Mouse (Mus musculus) MEL (cell line): ENCODE data around the gene Celf2. TPM values are rescaled to one million over a fixed set of nuclear protein-coding genes. Genes with fewer than 3 reads are reported as not detected.

Experiments
- DNase-seq: peaks from one replicate; pipeline ENCODE4 v3.0.0; 2011; ENCODE audit warnings: low read depth, low spot score
- H3K27ac ChIP-seq: 2 replicates; pipeline ENCODE4 v1.5.1; 2012; ENCODE audit warnings: low read depth, mild to moderate bottlenecking, control low read depth, low read length, moderate library complexity; ENCODE audit not compliant: control insufficient read depth
- H3K27me3 ChIP-seq, 2 experiments: fragments of 150-350 bp in 1 of 2; sonication (generic) in 1 of 2; 2 replicates each; pipeline ENCODE4 v1.6.1; 2012; ENCODE audit warnings: low read length in 2 of 2, mild to moderate bottlenecking in 2 of 2, improper control_type of control experiment in 1 of 2, moderate library complexity in 1 of 2; ENCODE audit not compliant: insufficient read depth in 2 of 2, control insufficient read depth in 1 of 2
- H3K36me3 ChIP-seq, 2 experiments: 2 replicates each; pipeline ENCODE4 v1.6.1; 2012 to 2014; ENCODE audit warnings: low read length in 2 of 2, improper control_type of control experiment in 1 of 2, inconsistent platforms in 1 of 2, mild to moderate bottlenecking in 1 of 2; ENCODE audit not compliant: insufficient read depth in 2 of 2, control insufficient read depth in 1 of 2
- H3K4me1 ChIP-seq, 2 experiments: fragments of 150-350 bp in 1 of 2; sonication (generic) in 1 of 2; 2 replicates each; pipeline ENCODE4 v1.6.1; 2012; ENCODE audit warnings: low read length in 2 of 2, improper control_type of control experiment in 1 of 2, mild to moderate bottlenecking in 1 of 2; ENCODE audit not compliant: insufficient read depth in 2 of 2, control insufficient read depth in 1 of 2
- H3K4me3 ChIP-seq, 2 experiments: fragments of 150-350 bp in 1 of 2; sonication (generic) in 1 of 2; 2 replicates each; pipeline ENCODE4 v1.5.1; 2012; ENCODE audit warnings: low read depth in 2 of 2, low read length in 2 of 2, mild to moderate bottlenecking in 2 of 2, moderate library complexity in 2 of 2, control low read depth in 1 of 2, improper control_type of control experiment in 1 of 2; ENCODE audit not compliant: control insufficient read depth in 1 of 2, insufficient read depth in 1 of 2
- H3K79me2 ChIP-seq: 2 replicates; pipeline ENCODE4 v1.6.1; 2012; ENCODE audit warnings: mild to moderate bottlenecking, low read length, moderate library complexity; ENCODE audit not compliant: control insufficient read depth, poor library complexity, insufficient read depth
- H3K9ac ChIP-seq: 2 replicates; pipeline ENCODE4 v1.6.1; 2012; ENCODE audit warnings: low read depth, mild to moderate bottlenecking, control low read depth, low read length, moderate library complexity; ENCODE audit not compliant: control insufficient read depth, poor library complexity, severe bottlenecking
- H3K9me3 ChIP-seq: fragments of 150-350 bp; sonication (generic); replicated peaks from 2 replicates; pipeline ENCODE4 v1.6.1; 2012; ENCODE audit warnings: mild to moderate bottlenecking, low read length, improper control_type of control experiment, moderate library complexity; ENCODE audit not compliant: insufficient read depth
- BHLHE40 ChIP-seq: IDR thresholded peaks from 2 replicates; pipeline ENCODE4 v1.6.1; 2012; ENCODE audit warnings: low read depth, mild to moderate bottlenecking, inconsistent platforms, low read length, improper control_type of control experiment, borderline replicate concordance
- CHD1 ChIP-seq: IDR thresholded peaks from 2 replicates; pipeline ENCODE4 v1.6.1; 2012; ENCODE audit warnings: low read depth, mild to moderate bottlenecking, inconsistent platforms, low read length, improper control_type of control experiment
- CHD2 ChIP-seq: IDR thresholded peaks from 2 replicates; pipeline ENCODE4 v1.6.1; 2011; ENCODE audit warnings: low read length, improper control_type of control experiment
- CTCF ChIP-seq, 3 experiments: IDR thresholded peaks in 2 of 3; conservative IDR thresholded peaks in 1 of 3; 2 replicates each; pipeline ENCODE4 v1.5.1; 2011 to 2012; ENCODE audit warnings: low read length in 3 of 3, low read depth in 2 of 3, mild to moderate bottlenecking in 2 of 3, improper control_type of control experiment in 1 of 3, inconsistent platforms in 1 of 3, mixed read lengths in 1 of 3, moderate library complexity in 1 of 3; ENCODE audit not compliant: control insufficient read depth in 1 of 3, insufficient read depth in 1 of 3, poor library complexity in 1 of 3, severe bottlenecking in 1 of 3
- ELF1 ChIP-seq: IDR thresholded peaks from 2 replicates; pipeline ENCODE4 v1.6.1; 2014; ENCODE audit warnings: low read depth, mild to moderate bottlenecking, inconsistent platforms, low read length, improper control_type of control experiment, moderate library complexity
- ETS1 ChIP-seq: IDR thresholded peaks from 2 replicates; pipeline ENCODE4 v1.6.1; 2012; ENCODE audit warnings: low read depth, mild to moderate bottlenecking, inconsistent platforms, low read length, improper control_type of control experiment, moderate library complexity
- GATA1 ChIP-seq: IDR thresholded peaks from 2 replicates; pipeline ENCODE4 v1.6.1; 2011; ENCODE audit warnings: low read depth, low read length, improper control_type of control experiment
- JUND ChIP-seq: IDR thresholded peaks from 2 replicates; pipeline ENCODE4 v1.6.1; 2011; ENCODE audit warnings: low read depth, mild to moderate bottlenecking, improper control_type of control experiment, low read length
- MAFK ChIP-seq: IDR thresholded peaks from 2 replicates; pipeline ENCODE4 v1.6.1; 2011; ENCODE audit warnings: low read depth, mild to moderate bottlenecking, low read length, improper control_type of control experiment, borderline replicate concordance
- MAX ChIP-seq: IDR thresholded peaks from 2 replicates; pipeline ENCODE4 v1.6.1; 2011; ENCODE audit warnings: low read length, improper control_type of control experiment
- MXI1 ChIP-seq: IDR thresholded peaks from 2 replicates; pipeline ENCODE4 v1.6.1; 2011; ENCODE audit warnings: mild to moderate bottlenecking, low read depth, low read length, improper control_type of control experiment
- MYB ChIP-seq: IDR thresholded peaks from 2 replicates; pipeline ENCODE4 v1.6.1; 2011; ENCODE audit warnings: mild to moderate bottlenecking, low read depth, low read length, improper control_type of control experiment
- MYC ChIP-seq: IDR thresholded peaks from 2 replicates; pipeline ENCODE4 v1.6.1; 2011; ENCODE audit warnings: low read depth, mild to moderate bottlenecking, low read length, improper control_type of control experiment, moderate library complexity
- NELFE ChIP-seq: IDR thresholded peaks from 2 replicates; pipeline ENCODE4 v1.6.1; 2011; ENCODE audit warnings: low read depth, low read length, improper control_type of control experiment
- NRF1 ChIP-seq: IDR thresholded peaks from 2 replicates; pipeline ENCODE4 v1.6.1; 2014; ENCODE audit warnings: low read depth, mild to moderate bottlenecking, inconsistent platforms, low read length, improper control_type of control experiment, moderate library complexity; ENCODE audit not compliant: poor library complexity, insufficient read depth, severe bottlenecking
- SMC3 ChIP-seq: IDR thresholded peaks from 2 replicates; pipeline ENCODE4 v1.6.1; 2011; ENCODE audit warnings: low read depth, low read length, improper control_type of control experiment
- TAL1 ChIP-seq: IDR thresholded peaks from 2 replicates; pipeline ENCODE4 v1.6.1; 2012; ENCODE audit warnings: mild to moderate bottlenecking, inconsistent platforms, low read length, moderate library complexity, mixed read lengths
- TBP ChIP-seq: IDR thresholded peaks from 2 replicates; pipeline ENCODE4 v1.8.0; 2011; ENCODE audit warnings: low read depth, low read length, improper control_type of control experiment
- TCF12 ChIP-seq: IDR thresholded peaks from 2 replicates; pipeline ENCODE4 v1.6.1; 2014; ENCODE audit warnings: low read depth, mild to moderate bottlenecking, inconsistent platforms, low read length, improper control_type of control experiment, moderate library complexity
- USF1 ChIP-seq: IDR thresholded peaks from 2 replicates; pipeline ENCODE4 v1.6.1; 2014; ENCODE audit warnings: low read depth, mild to moderate bottlenecking, inconsistent platforms, low read length, improper control_type of control experiment, moderate library complexity
- USF2 ChIP-seq, 2 experiments: IDR thresholded peaks; 2 replicates each; pipeline ENCODE4 v1.6.1; 2011 to 2012; ENCODE audit warnings: improper control_type of control experiment in 2 of 2, low read length in 2 of 2, borderline replicate concordance in 1 of 2, inconsistent platforms in 1 of 2, low read depth in 1 of 2, mild to moderate bottlenecking in 1 of 2; ENCODE audit not compliant: insufficient read depth in 1 of 2
- ZMIZ1 ChIP-seq: IDR thresholded peaks from 2 replicates; pipeline ENCODE4 v1.6.1; 2012; ENCODE audit warnings: low read depth, mild to moderate bottlenecking, inconsistent platforms, low read length, improper control_type of control experiment, moderate library complexity
- ZNF384 ChIP-seq: IDR thresholded peaks from 2 replicates; pipeline ENCODE4 v1.6.1; 2012; ENCODE audit warnings: low read depth, mild to moderate bottlenecking, inconsistent platforms, low read length, improper control_type of control experiment
- polyA plus RNA-seq, 2 experiments: library from polyadenylated mRNA; stranded (reverse) in 1 of 2; unstranded in 1 of 2; fragments of >175 nt in 1 of 2; fragments of >200 nt in 1 of 2; gene quantifications; 2 replicates each; pipeline versions ENCODE4 v1.2.1 to v1.2.4; 2012; ENCODE audit warnings: low replicate concordance in 2 of 2, low read depth in 1 of 2; ENCODE audit not compliant: insufficient read length in 2 of 2, insufficient read depth in 1 of 2, missing spikeins in 1 of 2
- total RNA-seq: library from RNA; depleted of rRNA; stranded (reverse); fragments of 300-350 nt; gene quantifications from 2 replicates; pipeline ENCODE4 v1.2.3, GENCODE M21; 2012

The Celf2 gene
- total and polyA plus RNA-seq, 3 experiments, result 8.9 to 16.7 TPM; not detected in 1

GRCm38 (mm10) chr2:7144871-7145270 lies 364.5 kb downstream of the Celf2 start:
- Histone ChIP-seq H3K27ac (no peak overlapping the region), H3K36me3 (no peaks in the 10 kb centered on the region), H3K4me3 (no peak overlapping the region), H3K9ac (no peak overlapping the region), H3K4me1 (no peaks in the 10 kb centered on the region), H3K27me3 (no peaks in the 10 kb centered on the region), H3K9me3 (no peaks in the 10 kb centered on the region), H3K79me2 (no peaks in the 10 kb centered on the region)
- TF ChIP-seq MAFK (no peak), USF1 (no peak), BHLHE40 (no peak)
- no peak for DNase-seq

GRCm38 (mm10) chr2:7123366-7123765 lies 386.0 kb downstream of the Celf2 start:
- Histone ChIP-seq H3K27me3 (no peaks in the 10 kb centered on the region; a peak in 1 of 4 replicates), H3K4me1 (no peaks in the 10 kb centered on the region), H3K4me3 (no peak overlapping the region), H3K36me3 (no peaks in the 10 kb centered on the region), H3K9ac (no peak overlapping the region), H3K79me2 (no peaks in the 10 kb centered on the region), H3K27ac (no peak overlapping the region), H3K9me3 (no peaks in the 10 kb centered on the region)
- no peak for DNase-seq
- TF ChIP-seq TBP (no peak), NELFE (no peak), GATA1 (no peak), CHD1 (no peak), MAFK (no peak), CTCF (IDR thresholded peaks at IDR 0.05 in 2 of 3, conservative IDR thresholded peaks at IDR 0.05 in 1 of 3; ENCODE audit: control insufficient read depth in 1 of 3, insufficient read depth in 1 of 3, low read depth in 2 of 3, low read length in 3 of 3, poor library complexity in 1 of 3, severe bottlenecking in 1 of 3) (no peak), TAL1 (no peak), ETS1 (no peak), NRF1 (no peak), ZMIZ1 (no peak), CHD2 (no peak), MAX (no peak), TCF12 (no peak), USF1 (no peak)

- DNase-seq, result no peak
- no peaks in the 10 kb centered on the region for H3K27me3 ChIP-seq
- no peaks in the 10 kb centered on the region for H3K36me3 ChIP-seq
Observed at GRCm38 (mm10) chr2:7115801-7116200, 393.6 kb downstream of the Celf2 start.

More at GRCm38 (mm10) chr2:7115801-7116200, 393.6 kb downstream of the Celf2 start:
- Histone ChIP-seq H3K9ac (no peak overlapping the region), H3K4me1 (no peaks in the 10 kb centered on the region), H3K79me2 (no peaks in the 10 kb centered on the region), H3K27ac (no peak overlapping the region), H3K4me3 (no peak overlapping the region), H3K9me3 (no peaks in the 10 kb centered on the region)
- TF ChIP-seq ZNF384 (no peak), USF2 (IDR thresholded peaks at IDR 0.05; ENCODE audit: borderline replicate concordance in 1 of 2, insufficient read depth in 1 of 2, low read depth in 1 of 2, low read length in 2 of 2) (no peak), MYB (no peak), MYC (no peak), CHD2 (no peak), NRF1 (no peak), ELF1 (no peak), ZMIZ1 (no peak), SMC3 (no peak), JUND (no peak), MXI1 (no peak)
